Comparison of ENCODE assay signal across 17 mouse cellular contexts in genomic region chr12:117358891-117359290, GRCm38 (mm10).
"Had no signal": no experiment of that assay in that cellular context is flagged by ENCODE, and none has a peak within 500 bp of the region (broad histone marks: within the 10 kb centered on the region; RNA-seq: fewer than 3 reads in every experiment).

No protein-coding gene starts in this region.

- DNase-seq: lung, adult 18-20 months; lung, embryonic 14.5 days; lung, postnatal 10 days; lung, postnatal 4 days; retina, postnatal 1 day; right cerebral cortex, adult 18-20 months; right cerebral cortex, postnatal 4 days; spleen, adult 18-20 months; thymus, adult 18-20 months; thymus, postnatal 14 days; thymus, postnatal 36 days had no signal

- H3K9me3 ChIP-seq: midbrain, embryonic 12.5 days; midbrain, embryonic 15.5 days; neural tube, embryonic 13.5 days; neural tube, embryonic 15.5 days had no signal

- H3K4me2 ChIP-seq: lung, embryonic 14.5 days; midbrain, embryonic 12.5 days; midbrain, embryonic 15.5 days; neural tube, embryonic 13.5 days; neural tube, embryonic 15.5 days had no signal

- H3K4me3 ChIP-seq: midbrain, embryonic 12.5 days; midbrain, embryonic 15.5 days; myocyte; neural tube, embryonic 13.5 days; neural tube, embryonic 15.5 days had no signal

- ATAC-seq: midbrain, embryonic 15.5 days had no signal

- H3K9ac ChIP-seq: liver, embryonic 14.5 days; lung, embryonic 14.5 days; midbrain, embryonic 12.5 days; midbrain, embryonic 15.5 days; neural tube, embryonic 13.5 days; neural tube, embryonic 15.5 days had no signal

- H3K4me1 ChIP-seq: neural tube, embryonic 15.5 days had no signal

- H3K27me3 ChIP-seq: midbrain, embryonic 12.5 days; midbrain, embryonic 15.5 days; neural tube, embryonic 13.5 days; neural tube, embryonic 15.5 days had no signal

- H3K27ac ChIP-seq: liver, embryonic 14.5 days; midbrain, embryonic 12.5 days; midbrain, embryonic 15.5 days; neural tube, embryonic 13.5 days; neural tube, embryonic 15.5 days had no signal

- H3K36me3 ChIP-seq: midbrain, embryonic 12.5 days; midbrain, embryonic 15.5 days; neural tube, embryonic 13.5 days; neural tube, embryonic 15.5 days had no signal
